Mouse (Mus musculus) erythroblast, embryonic 14.5 days (primary cell): ENCODE data around the gene Ip6k2. TPM values are rescaled to one million over a fixed set of nuclear protein-coding genes. Genes with fewer than 3 reads are reported as not detected.

ENCODE experiments used
- H3K27me3 ChIP-seq: 2 replicates; pipeline ENCODE4 v1.6.1; 2012; ENCODE audit warnings: inconsistent platforms; ENCODE audit not compliant: control insufficient read depth
- H3K36me3 ChIP-seq: 2 replicates; pipeline ENCODE4 v1.6.1; 2012; ENCODE audit warnings: mild to moderate bottlenecking, inconsistent platforms; ENCODE audit not compliant: control insufficient read depth
- H3K4me1 ChIP-seq: 2 replicates; pipeline ENCODE4 v1.6.1; 2012; ENCODE audit warnings: inconsistent platforms; ENCODE audit not compliant: control insufficient read depth
- H3K4me3 ChIP-seq: replicated peaks from 2 replicates; pipeline ENCODE3; 2012; ENCODE audit warnings: moderate library complexity, mild to moderate bottlenecking, inconsistent platforms
- H3K9me3 ChIP-seq: 2 replicates; pipeline ENCODE4 v1.6.1; 2012; ENCODE audit warnings: low read length, inconsistent platforms, mixed read lengths; ENCODE audit not compliant: control insufficient read depth
- GATA1 ChIP-seq: IDR thresholded peaks from 2 replicates; pipeline ENCODE4 v1.6.1; 2012; ENCODE audit warnings: low read length, inconsistent platforms, mixed read lengths
- TAL1 ChIP-seq: IDR thresholded peaks from 3 replicates; pipeline ENCODE4 v1.6.1; 2012; ENCODE audit warnings: low read length, inconsistent platforms, mixed read lengths
- polyA plus RNA-seq: library from polyadenylated mRNA; stranded (reverse); fragments of >175 nt; gene quantifications from 2 replicates; pipeline ENCODE4 v1.2.3, GENCODE M21; 2012

Gene Ip6k2
- polyA plus RNA-seq, 1 experiment: 5.9 TPM

DNA sequence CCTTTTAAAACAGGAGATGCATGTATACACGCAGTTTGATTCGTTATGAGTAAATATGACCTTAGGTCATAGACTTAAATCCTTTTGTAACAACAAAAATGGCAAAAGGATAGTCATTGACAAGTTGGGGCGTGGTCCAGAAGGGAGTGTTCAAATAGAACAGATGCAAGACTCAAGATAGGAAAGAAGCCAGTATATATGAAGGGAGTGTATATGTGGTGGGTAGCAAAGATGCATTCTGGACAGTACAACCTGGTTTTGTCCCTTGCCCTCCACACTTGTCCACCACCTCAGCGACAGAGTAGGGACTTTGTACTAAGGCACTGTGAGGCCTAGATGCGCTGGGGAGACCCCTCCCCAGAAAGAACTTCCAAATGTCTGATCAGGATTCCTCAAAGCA lies 24.1 kb downstream of the Ip6k2 start:
- Histone ChIP-seq H3K27me3 (no peaks in the 10 kb centered on the region), H3K9me3 (no peaks in the 10 kb centered on the region), H3K4me1 (peaks cover 59% of the 10 kb centered on the region), H3K4me3 (peak overlapping the region; percentile 80), H3K36me3 (peaks cover 68% of the 10 kb centered on the region)
- peak; percentile 51; the same call in 1 of the 2 replicates for TF ChIP-seq GATA1
- peak; percentile 52; the same call in 2 of the 3 replicates for TF ChIP-seq TAL1

DNA sequence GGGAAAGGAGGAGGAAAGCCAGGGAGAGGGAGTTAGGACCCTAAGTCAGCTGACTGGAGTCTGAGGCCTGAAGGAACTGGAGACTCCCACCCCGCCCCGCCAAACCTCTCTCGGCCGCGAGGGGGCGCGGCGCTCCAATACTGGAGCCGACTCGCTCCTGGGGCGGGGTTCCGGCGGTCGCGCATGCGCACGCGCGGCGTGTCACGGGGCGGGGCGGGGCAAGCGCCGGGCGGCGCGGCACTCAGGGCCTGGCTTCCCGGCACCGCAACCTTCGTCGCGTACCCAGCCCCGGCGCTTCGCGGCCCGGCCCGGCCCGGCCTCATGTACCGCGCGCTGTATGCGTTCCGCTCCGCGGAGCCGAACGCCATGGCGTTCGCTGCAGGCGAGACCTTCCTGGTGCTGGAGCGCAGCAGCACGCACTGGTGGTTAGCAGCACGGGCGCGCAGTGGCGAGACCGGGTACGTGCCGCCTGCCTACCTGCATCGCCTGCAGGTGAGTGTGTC lies 24.6 kb downstream of the Ip6k2 start, which contains the start of gene Nckipsd:
TSS of gene Nckipsd (plus strand) at position 206 of the 503 bp plus-strand sequence.
- H3K36me3 ChIP-seq: peaks cover 65% of the 10 kb centered on the region
- TF ChIP-seq GATA1: no peak
- TF ChIP-seq TAL1: no peak
- peaks cover 56% of the 10 kb centered on the region for H3K4me1 ChIP-seq

DNA sequence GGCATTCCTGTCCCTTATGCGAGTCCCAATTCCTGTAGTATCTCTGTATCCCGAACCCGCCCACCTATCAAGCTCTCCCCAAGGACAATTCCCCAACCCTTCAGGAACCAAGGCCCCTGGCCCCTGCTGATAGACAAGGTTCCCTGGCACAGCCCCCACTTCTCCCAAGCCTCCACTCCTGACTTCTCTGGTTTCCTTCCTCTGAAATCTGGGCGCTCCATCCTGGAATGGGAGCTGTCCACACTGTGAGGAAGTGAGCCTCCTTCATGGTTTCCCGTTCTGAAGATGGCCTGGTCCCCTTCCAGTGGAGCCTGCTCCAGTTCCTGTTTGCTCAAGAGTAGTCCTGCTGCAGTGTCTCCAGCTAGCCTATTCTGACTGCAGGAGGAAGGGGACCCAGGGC lies 25.6 kb downstream of the Ip6k2 start:
- Histone ChIP-seq H3K27me3 (no peaks in the 10 kb centered on the region), H3K36me3 (peaks cover 64% of the 10 kb centered on the region), H3K4me3 (no peak overlapping the region), H3K9me3 (no peaks in the 10 kb centered on the region), H3K4me1 (peaks cover 54% of the 10 kb centered on the region)
- TF ChIP-seq GATA1: no peak
- TF ChIP-seq TAL1: no peak

More for the DNA sequence above, 24.6 kb downstream of the Ip6k2 start, which contains the start of gene Nckipsd:
- no peaks in the 10 kb centered on the region for H3K27me3 ChIP-seq
- H3K9me3 ChIP-seq: no peaks in the 10 kb centered on the region
- H3K4me3 ChIP-seq: peak within 1 kb of the TSS; percentile 80

DNA sequence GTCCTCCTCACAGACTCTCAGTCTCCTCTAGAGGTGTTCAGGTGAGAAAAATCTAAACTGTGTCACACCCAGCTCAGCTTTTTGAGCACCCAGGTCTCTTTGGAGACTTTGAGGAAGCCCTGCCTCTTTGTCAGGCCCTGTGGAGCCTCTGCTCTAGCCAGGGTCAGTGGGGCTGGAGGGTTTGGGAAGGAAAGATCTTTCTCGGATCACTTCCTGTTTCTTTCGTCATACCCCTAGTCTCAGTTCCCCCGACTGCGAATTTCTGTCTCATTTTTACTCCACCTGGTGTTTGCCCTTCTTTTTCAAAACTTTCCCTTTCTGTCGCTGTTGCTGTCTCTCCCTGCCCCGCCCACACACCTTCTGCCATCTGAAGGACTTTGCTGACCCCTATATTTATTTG lies 26.1 kb downstream of the Ip6k2 start:
- no peak for TF ChIP-seq GATA1
- no peak for TF ChIP-seq TAL1
- Histone ChIP-seq H3K4me1 (peaks cover 49% of the 10 kb centered on the region), H3K36me3 (peaks cover 64% of the 10 kb centered on the region), H3K27me3 (no peaks in the 10 kb centered on the region), H3K4me3 (no peak overlapping the region), H3K9me3 (no peaks in the 10 kb centered on the region)

DNA sequence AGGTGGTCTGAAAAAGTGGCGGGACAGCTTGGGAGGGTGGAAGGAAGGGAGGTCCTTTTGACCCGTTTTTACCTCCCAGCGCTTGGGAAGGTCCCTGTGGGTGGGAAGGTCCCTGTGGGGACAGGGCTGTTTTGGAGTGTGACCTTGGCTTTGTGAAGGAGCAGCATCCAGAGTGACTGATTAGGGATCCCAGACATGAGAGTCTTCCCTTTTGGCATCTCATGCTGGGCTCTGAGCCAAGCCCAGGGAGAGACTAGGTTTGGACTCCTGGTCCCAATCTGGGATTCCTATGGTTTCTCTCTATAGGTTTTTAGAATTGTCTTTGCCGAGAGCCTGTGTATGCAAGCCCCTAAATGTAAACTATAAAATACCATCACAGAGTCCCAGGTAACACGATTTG lies 26.9 kb downstream of the Ip6k2 start:
- TF ChIP-seq GATA1 (no peak), TAL1 (no peak)
- Histone ChIP-seq H3K9me3 (no peaks in the 10 kb centered on the region), H3K27me3 (no peaks in the 10 kb centered on the region), H3K36me3 (peaks cover 64% of the 10 kb centered on the region), H3K4me3 (no peak overlapping the region), H3K4me1 (peaks cover 42% of the 10 kb centered on the region)

DNA sequence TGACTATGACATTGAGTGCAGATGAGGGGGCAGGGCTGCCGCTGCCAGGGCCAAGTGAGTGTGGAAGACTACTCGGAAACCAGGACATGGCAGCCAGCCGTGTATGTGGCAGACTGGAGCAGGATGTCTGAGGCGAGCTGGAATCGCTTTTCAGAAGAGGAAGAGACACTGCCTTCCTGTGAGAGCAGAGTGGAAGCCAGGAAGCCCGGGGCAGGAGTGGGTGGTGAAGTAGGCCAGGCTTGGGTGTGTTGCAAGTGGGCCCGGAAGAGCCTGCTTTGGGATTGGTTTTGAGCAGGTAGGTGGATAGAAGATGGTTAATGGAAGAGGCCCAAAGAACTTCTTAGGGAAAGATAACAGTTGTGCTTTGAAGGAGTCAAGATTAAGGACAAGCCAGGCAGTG lies 32.0 kb downstream of the Ip6k2 start:
- Histone ChIP-seq H3K36me3 (peaks cover 56% of the 10 kb centered on the region), H3K27me3 (peaks cover 3% of the 10 kb centered on the region; the same call in 1 of the 2 replicates), H3K4me1 (no peaks in the 10 kb centered on the region), H3K4me3 (no peak overlapping the region), H3K9me3 (no peaks in the 10 kb centered on the region)
- TF ChIP-seq TAL1 (no peak), GATA1 (no peak)

DNA sequence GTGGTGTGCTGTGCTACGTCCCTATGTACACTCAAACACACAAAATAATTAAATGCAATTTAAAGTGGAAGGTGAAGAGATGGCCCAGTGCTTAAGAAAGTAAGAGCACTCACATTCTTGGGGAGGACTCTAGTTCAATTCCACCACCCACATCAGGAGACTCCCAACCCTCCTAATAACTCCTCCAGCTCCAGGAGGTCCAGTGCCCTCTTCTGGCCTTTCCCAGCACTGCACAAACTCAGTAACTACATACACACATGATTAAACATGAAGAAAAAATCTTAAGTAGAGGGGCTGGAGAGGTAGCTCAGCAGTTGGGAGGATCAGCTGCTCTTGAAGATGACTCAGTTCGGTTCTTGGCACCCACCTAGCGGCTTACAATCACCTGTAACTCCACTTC lies 35.9 kb downstream of the Ip6k2 start:
- Histone ChIP-seq H3K4me3 (no peak overlapping the region), H3K4me1 (no peaks in the 10 kb centered on the region), H3K9me3 (no peaks in the 10 kb centered on the region), H3K27me3 (peaks cover 38% of the 10 kb centered on the region), H3K36me3 (peaks cover 27% of the 10 kb centered on the region)
- TF ChIP-seq TAL1 (no peak), GATA1 (no peak)

DNA sequence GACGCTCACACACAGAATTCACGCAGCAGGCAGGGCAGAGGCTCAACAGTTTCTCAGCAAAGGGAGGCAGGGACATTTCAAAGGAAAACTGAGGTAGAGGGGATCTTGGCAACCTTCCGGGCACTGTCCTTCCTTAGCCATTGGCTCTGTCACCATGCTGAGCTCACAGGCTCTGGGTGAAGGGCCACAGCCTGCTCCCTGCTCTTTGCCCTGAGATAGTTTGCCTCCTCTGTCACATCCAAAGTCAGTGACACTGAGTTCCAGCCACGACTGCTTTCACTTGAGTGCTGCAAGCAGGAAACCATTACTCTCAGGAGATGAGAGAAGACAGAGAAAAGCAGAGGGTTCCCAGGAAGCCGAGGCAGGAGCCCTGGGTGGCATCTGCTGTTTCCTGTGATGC lies 36.5 kb downstream of the Ip6k2 start:
- no peak overlapping the region for H3K4me3 ChIP-seq
- H3K4me1 ChIP-seq: no peaks in the 10 kb centered on the region
- peaks cover 5% of the 10 kb centered on the region; the same call in 1 of the 2 replicates for H3K9me3 ChIP-seq
- peaks cover 21% of the 10 kb centered on the region for H3K36me3 ChIP-seq
- peaks cover 44% of the 10 kb centered on the region for H3K27me3 ChIP-seq
- no peak for TF ChIP-seq TAL1
- no peak for TF ChIP-seq GATA1

DNA sequence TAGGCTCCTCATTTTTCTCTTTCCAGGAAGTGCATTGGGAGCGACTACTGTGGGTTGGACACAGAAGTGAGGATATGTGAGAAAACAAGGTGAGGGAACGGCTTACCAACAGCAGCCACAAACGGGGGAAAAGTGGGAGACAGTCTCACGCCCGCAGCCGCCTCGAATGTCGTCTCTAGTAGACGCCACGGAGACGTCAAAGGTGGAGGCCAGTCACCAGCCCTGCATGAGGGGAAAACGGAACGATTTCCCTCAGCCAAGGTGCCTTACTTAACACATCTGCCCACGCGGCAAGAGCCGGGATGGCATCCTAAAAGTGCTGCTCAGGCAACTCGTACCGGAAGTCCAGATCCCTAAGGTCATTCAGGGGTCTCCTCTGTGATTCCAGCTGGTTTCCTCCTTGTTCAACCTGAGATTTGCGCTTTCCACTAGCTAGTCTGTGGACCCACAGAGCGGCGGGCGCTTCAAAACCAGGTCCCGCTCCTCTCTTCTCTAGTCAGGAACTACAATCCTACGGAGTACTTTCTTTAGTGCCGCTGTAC lies 40.6 kb downstream of the Ip6k2 start:
- TF ChIP-seq GATA1 (no peak), TAL1 (no peak)
- Histone ChIP-seq H3K36me3 (no peaks in the 10 kb centered on the region), H3K27me3 (peaks cover 85% of the 10 kb centered on the region), H3K4me1 (peaks cover 17% of the 10 kb centered on the region), H3K4me3 (no peak overlapping the region), H3K9me3 (peaks cover 22% of the 10 kb centered on the region)
